Mouse (Mus musculus) myocyte (in vitro differentiated cells): ENCODE data around the gene Nf1. TPM values are rescaled to one million over a fixed set of nuclear protein-coding genes. Genes with fewer than 3 reads are reported as not detected.

Source experiments
- H3K27me3 ChIP-seq: one replicate; pipeline ENCODE4 v1.6.1; 2011; ENCODE audit not compliant: control insufficient read depth, insufficient read depth, insufficient read length
- H3K36me3 ChIP-seq: one replicate; pipeline ENCODE4 v1.6.1; 2011; ENCODE audit not compliant: control insufficient read depth, insufficient read depth
- H3K4me2 ChIP-seq: one replicate; pipeline ENCODE4 v1.6.1; 2011; ENCODE audit warnings: low read depth, control low read depth
- H3K4me3 ChIP-seq: one replicate; pipeline ENCODE4 v1.5.1; 2011; ENCODE audit warnings: mild to moderate bottlenecking, control low read depth, moderate library complexity
- H3K79me2 ChIP-seq: one replicate; pipeline ENCODE4 v1.6.1; 2011; ENCODE audit not compliant: control insufficient read depth, insufficient read depth
- H3ac ChIP-seq: one replicate; pipeline ENCODE4 v1.6.1; 2011; ENCODE audit not compliant: control insufficient read depth, insufficient read length
- CEBPB ChIP-seq: IDR thresholded peaks from 2 replicates; pipeline ENCODE4 v1.6.1; 2011; ENCODE audit warnings: mild to moderate bottlenecking, moderate library complexity; ENCODE audit not compliant: poor library complexity, insufficient read depth, severe bottlenecking
- E2F4 ChIP-seq: IDR thresholded peaks from one replicate; pipeline ENCODE4 v1.6.1; 2011; ENCODE audit warnings: mild to moderate bottlenecking, control low read depth, moderate library complexity; ENCODE audit not compliant: insufficient read depth
- MAX ChIP-seq: IDR thresholded peaks from one replicate; pipeline ENCODE4 v1.6.1; 2011; ENCODE audit warnings: low read depth, mild to moderate bottlenecking, control low read depth
- MYOD1 ChIP-seq, 3 experiments: IDR thresholded peaks; one replicate each; pipeline ENCODE4 v1.6.1; 2011; ENCODE audit warnings: control low read depth in 2 of 3, low read depth in 2 of 3, mild to moderate bottlenecking in 2 of 3, moderate library complexity in 1 of 3; ENCODE audit not compliant: insufficient read length in 2 of 3, control insufficient read depth in 1 of 3
- MYOG ChIP-seq, 3 experiments: IDR thresholded peaks; one replicate each; pipeline ENCODE4 v1.6.1; 2011; ENCODE audit warnings: control low read depth in 2 of 3, low read depth in 2 of 3, mild to moderate bottlenecking in 2 of 3; ENCODE audit not compliant: insufficient read length in 2 of 3, control insufficient read depth in 1 of 3, insufficient read depth in 1 of 3
- POLR2A ChIP-seq: IDR thresholded peaks from one replicate; pipeline ENCODE4 v1.6.1; 2011; ENCODE audit warnings: low read depth, mild to moderate bottlenecking, control low read depth, moderate library complexity; ENCODE audit not compliant: insufficient read length
- POLR2AphosphoS2 ChIP-seq: IDR thresholded peaks from one replicate; pipeline ENCODE4 v1.6.1; 2011; ENCODE audit warnings: low read depth, control low read depth; ENCODE audit not compliant: insufficient read length
- REST ChIP-seq: IDR thresholded peaks from one replicate; pipeline ENCODE4 v1.6.1; 2011; ENCODE audit warnings: mild to moderate bottlenecking, control low read depth, moderate library complexity; ENCODE audit not compliant: insufficient read depth, insufficient read length
- SRF ChIP-seq: IDR thresholded peaks from one replicate; pipeline ENCODE4 v1.6.1; 2011; ENCODE audit warnings: low read depth; ENCODE audit not compliant: control insufficient read depth, insufficient read length
- TCF12 ChIP-seq: IDR thresholded peaks from one replicate; pipeline ENCODE4 v1.6.1; 2011; ENCODE audit warnings: mild to moderate bottlenecking, control low read depth; ENCODE audit not compliant: poor library complexity, insufficient read depth, severe bottlenecking
- TCF3 ChIP-seq: IDR thresholded peaks from one replicate; pipeline ENCODE4 v1.6.1; 2011; ENCODE audit warnings: low read depth, control low read depth; ENCODE audit not compliant: insufficient read length
- USF1 ChIP-seq: IDR thresholded peaks from one replicate; pipeline ENCODE4 v1.6.1; 2011; ENCODE audit warnings: low read depth, mild to moderate bottlenecking, control low read depth, moderate library complexity
- polyA plus RNA-seq: library from polyadenylated mRNA; unstranded; fragments of >200 nt; fragmentation: generic; extraction: Trizol; gene quantifications from one replicate; pipeline ENCODE4 v1.2.1, GENCODE M21; 2012; ENCODE audit warnings: missing spikeins

Nf1 gene
- 8.2 TPM for polyA plus RNA-seq

- Histone ChIP-seq H3K27me3 (no peaks in the 10 kb centered on the region), H3K36me3 (no peaks in the 10 kb centered on the region), H3K79me2 (peaks cover 36% of the 10 kb centered on the region), H3ac (peak within 1 kb of the TSS; percentile 63), H3K4me2 (peak within 1 kb of the TSS; percentile 85), H3K4me3 (peak within 1 kb of the TSS; percentile 39)
- TF ChIP-seq MYOD1 (IDR thresholded peaks at IDR 0.05; ENCODE audit: control insufficient read depth in 1 of 3, insufficient read length in 2 of 3, low read depth in 2 of 3) (peak in 1 of 3 experiments; percentile 19), MYOG (IDR thresholded peaks at IDR 0.05; ENCODE audit: control insufficient read depth in 1 of 3, insufficient read depth in 1 of 3, insufficient read length in 2 of 3, low read depth in 2 of 3) (peak in 1 of 3 experiments; percentile 3), POLR2AphosphoS2 (peak; percentile 86), TCF3 (no peak), SRF (no peak), CEBPB (no peak), POLR2A (peak; percentile 71), TCF12 (no peak), MAX (no peak), USF1 (no peak), E2F4 (no peak)
Measured at GRCm38 (mm10) chr11:79339234-79339807, at the start of gene Nf1. Nf1 (plus strand) TSS chr11:79339693.

- TF ChIP-seq CEBPB (no peak), MYOD1 (IDR thresholded peaks at IDR 0.05; ENCODE audit: control insufficient read depth in 1 of 3, insufficient read length in 2 of 3, low read depth in 2 of 3) (no peak), MAX (no peak), E2F4 (no peak), USF1 (no peak), POLR2A (no peak), POLR2AphosphoS2 (no peak), MYOG (IDR thresholded peaks at IDR 0.05; ENCODE audit: control insufficient read depth in 1 of 3, insufficient read depth in 1 of 3, insufficient read length in 2 of 3, low read depth in 2 of 3) (no peak), REST (no peak), TCF3 (no peak), TCF12 (no peak), SRF (no peak)
- H3ac ChIP-seq = no peak overlapping the region
- no peaks in the 10 kb centered on the region for H3K27me3 ChIP-seq
- H3K36me3 ChIP-seq = no peaks in the 10 kb centered on the region
- H3K4me3 ChIP-seq = no peak overlapping the region
- no peak overlapping the region for H3K4me2 ChIP-seq
- H3K79me2 ChIP-seq = no peaks in the 10 kb centered on the region
Measured at GRCm38 (mm10) chr11:79290473-79290872, 49.0 kb upstream of the Nf1 start.

- Histone ChIP-seq H3K27me3 (no peaks in the 10 kb centered on the region), H3K36me3 (no peaks in the 10 kb centered on the region), H3K4me3 (no peak overlapping the region)
Measured at GRCm38 (mm10) chr11:79291651-79292050, 47.8 kb upstream of the Nf1 start.

GRCm38 (mm10) chr11:79292130-79292529 lies 47.4 kb upstream of the Nf1 start:
- H3K27me3 ChIP-seq = no peaks in the 10 kb centered on the region
- no peak overlapping the region for H3K4me3 ChIP-seq
- H3ac ChIP-seq = no peak overlapping the region
- H3K79me2 ChIP-seq = no peaks in the 10 kb centered on the region
- TF ChIP-seq CEBPB = no peak
- no peak for TF ChIP-seq POLR2AphosphoS2
- no peak for TF ChIP-seq MYOD1 (IDR thresholded peaks at IDR 0.05; ENCODE audit: control insufficient read depth in 1 of 3, insufficient read length in 2 of 3, low read depth in 2 of 3)
- TF ChIP-seq MYOG (IDR thresholded peaks at IDR 0.05; ENCODE audit: control insufficient read depth in 1 of 3, insufficient read depth in 1 of 3, insufficient read length in 2 of 3, low read depth in 2 of 3) = no peak
- no peak for TF ChIP-seq E2F4
- TF ChIP-seq SRF = no peak
- TF ChIP-seq TCF12 = no peak
- TF ChIP-seq USF1 = no peak
- TF ChIP-seq POLR2A = no peak
- no peak for TF ChIP-seq MAX
- TF ChIP-seq TCF3 = no peak
- no peak for TF ChIP-seq REST
- no peak overlapping the region for H3K4me2 ChIP-seq
- no peaks in the 10 kb centered on the region for H3K36me3 ChIP-seq

More at GRCm38 (mm10) chr11:79291651-79292050, 47.8 kb upstream of the Nf1 start:
- H3K79me2 ChIP-seq = no peaks in the 10 kb centered on the region
- no peak overlapping the region for H3ac ChIP-seq
- TF ChIP-seq POLR2A = no peak
- no peak for TF ChIP-seq TCF12
- no peak for TF ChIP-seq SRF
- no peak for TF ChIP-seq MYOD1 (IDR thresholded peaks at IDR 0.05; ENCODE audit: control insufficient read depth in 1 of 3, insufficient read length in 2 of 3, low read depth in 2 of 3)
- no peak for TF ChIP-seq POLR2AphosphoS2
- TF ChIP-seq REST = no peak
- TF ChIP-seq E2F4 = no peak
- no peak for TF ChIP-seq CEBPB
- TF ChIP-seq MYOG (IDR thresholded peaks at IDR 0.05; ENCODE audit: control insufficient read depth in 1 of 3, insufficient read depth in 1 of 3, insufficient read length in 2 of 3, low read depth in 2 of 3) = no peak
- no peak for TF ChIP-seq MAX
- TF ChIP-seq USF1 = no peak
- TF ChIP-seq TCF3 = no peak
- no peak overlapping the region for H3K4me2 ChIP-seq
